Mouse (Mus musculus) heart, postnatal 25 days (tissue): ENCODE data around the gene Dusp2. TPM values are rescaled to one million over a fixed set of nuclear protein-coding genes. Genes with fewer than 3 reads are reported as not detected.
"Not testable (repeated sequence)": the region's sequence is repeated elsewhere in the genome, so short reads cannot be mapped to it uniquely, and the experiment has no call there.

Experiments used
- DNase-seq: peaks from one replicate; pipeline ENCODE4 v3.0.0; 2022; ENCODE audit warnings: low spot score
- intact Hi-C: fragments of 180-260 bp; cut with DNase I; formaldehyde crosslinking; loops from one replicate; pipeline ENCODE4 v1.15.1; 2025
- total RNA-seq, 2 experiments: library from RNA; stranded (reverse); gene quantifications; 2 replicates each; pipeline ENCODE4 v1.2.3; 2021

Dusp2 gene
- under 1 TPM; 0.31 to 0.49 TPM for total RNA-seq

DNA sequence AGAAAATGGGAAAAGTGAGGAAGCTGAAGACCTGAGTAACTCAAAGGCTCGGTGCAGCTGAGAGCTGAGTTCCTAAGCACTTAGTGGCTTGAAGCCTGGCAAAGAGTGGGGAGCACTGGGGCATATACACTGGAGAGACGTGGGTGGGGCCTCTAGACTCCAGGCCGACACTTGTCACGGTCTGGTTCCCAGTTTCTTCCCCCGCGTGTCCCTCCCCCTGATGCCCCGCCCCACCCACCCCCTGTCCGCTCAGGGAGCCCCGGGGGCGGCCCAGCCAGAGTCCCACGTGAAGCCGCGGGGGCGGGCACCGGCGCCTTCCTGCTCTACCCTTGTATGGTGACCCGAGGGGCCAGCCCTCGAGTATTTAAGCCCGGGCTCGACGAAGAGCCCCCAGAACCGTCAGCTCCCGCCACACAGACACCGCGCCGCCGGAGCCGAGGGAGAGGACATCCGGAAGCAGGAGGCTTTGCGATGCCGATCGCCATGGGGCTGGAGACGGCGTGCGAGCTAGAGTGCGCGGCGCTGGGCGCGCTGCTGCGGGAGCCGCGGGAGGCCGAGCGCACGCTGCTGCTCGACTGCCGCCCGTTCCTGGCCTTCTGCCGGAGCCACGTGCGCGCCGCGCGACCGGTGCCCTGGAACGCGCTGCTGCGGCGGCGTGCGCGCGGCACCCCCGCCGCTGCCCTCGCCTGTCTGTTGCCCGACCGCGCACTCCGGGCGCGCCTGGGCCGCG is at the start of gene Dusp2:
Gene Dusp2, plus strand, starts transcription at position 393 of the 730 bp plus-strand sequence.
- peak; percentile 76 for DNase-seq
- intact Hi-C loops, result no loop called here

DNA sequence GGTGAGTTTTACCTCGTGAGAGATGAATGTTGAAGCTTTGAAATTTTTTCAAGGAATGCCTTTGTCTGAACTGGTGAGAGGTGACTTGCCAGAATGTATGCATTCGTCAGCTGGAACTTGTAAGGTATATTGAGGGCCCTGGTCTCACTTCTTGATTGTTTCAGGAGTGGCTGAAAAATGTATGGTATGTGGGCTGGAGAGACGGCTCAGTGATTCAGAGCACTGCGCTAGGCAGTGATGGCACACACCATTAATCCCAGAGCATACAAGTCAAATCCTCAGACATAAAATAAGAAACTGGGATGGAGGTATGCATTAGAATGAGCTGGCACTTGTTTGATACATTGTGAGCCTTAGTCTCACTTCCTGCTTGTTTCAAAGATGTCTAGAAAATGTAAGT is 43.7 kb upstream of the Dusp2 start:
- DNase-seq, result no peak
- intact Hi-C loops, result no loop called here

DNA sequence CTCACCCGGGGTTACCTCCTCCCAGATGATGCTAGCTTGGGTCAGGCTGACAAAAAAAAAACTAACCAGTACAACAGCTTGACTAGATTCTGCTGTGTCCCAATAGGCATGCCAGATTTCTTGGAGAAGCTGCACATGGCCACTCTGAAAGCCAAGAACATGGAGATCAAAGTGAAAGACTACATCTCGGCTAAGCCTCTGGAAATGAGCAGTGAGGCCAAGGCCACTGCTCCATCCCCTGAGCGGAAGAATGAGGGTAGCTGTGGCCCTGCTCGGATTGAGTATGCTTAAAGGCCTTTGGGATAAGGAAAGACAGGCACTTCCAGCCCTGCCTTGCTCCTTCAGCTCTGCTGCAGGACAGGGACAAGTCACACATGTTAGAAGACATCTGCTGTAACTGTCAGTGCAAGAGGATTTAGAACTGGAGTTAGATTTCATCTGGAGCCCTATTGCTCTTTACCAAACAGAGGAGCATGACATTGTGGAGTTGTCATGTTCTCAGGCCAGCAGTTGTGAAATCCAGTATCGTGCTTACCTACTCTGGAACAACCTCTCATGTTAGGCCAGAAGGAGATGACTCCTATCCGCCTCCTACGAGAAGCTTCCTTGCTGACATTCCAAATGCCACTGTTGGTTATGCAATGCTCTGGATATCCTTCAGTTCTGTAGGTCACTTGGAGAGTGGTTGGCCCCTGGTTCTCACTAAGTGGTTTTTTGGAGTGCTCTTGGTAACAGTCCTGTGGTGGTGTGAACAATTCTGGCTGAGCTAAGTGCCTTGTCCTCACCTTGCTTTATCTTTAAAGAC is 38.8 kb upstream of the Dusp2 start:
- no peak for DNase-seq
- intact Hi-C loops, result no loop called here

DNA sequence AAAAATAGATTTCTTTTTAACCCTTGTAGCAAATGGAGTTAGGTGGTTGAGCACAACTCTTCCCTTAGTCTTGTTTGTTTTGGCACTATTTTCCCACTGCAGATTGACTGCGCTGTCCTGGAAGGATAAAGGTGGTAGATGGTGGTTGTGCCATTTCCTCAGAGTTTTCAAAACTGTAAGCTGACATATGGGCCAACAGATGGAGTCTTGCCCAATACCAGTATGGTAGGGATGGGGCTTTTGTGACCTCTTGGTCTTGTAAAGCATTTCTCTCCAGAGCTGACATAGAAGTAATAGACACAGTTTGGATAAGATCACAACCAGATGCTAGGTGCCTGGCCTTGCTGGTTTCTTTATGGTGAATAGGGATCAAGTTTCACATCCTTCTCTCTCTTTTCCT is 37.9 kb upstream of the Dusp2 start:
- intact Hi-C loops, result no loop called here
- DNase-seq, result no peak

DNA sequence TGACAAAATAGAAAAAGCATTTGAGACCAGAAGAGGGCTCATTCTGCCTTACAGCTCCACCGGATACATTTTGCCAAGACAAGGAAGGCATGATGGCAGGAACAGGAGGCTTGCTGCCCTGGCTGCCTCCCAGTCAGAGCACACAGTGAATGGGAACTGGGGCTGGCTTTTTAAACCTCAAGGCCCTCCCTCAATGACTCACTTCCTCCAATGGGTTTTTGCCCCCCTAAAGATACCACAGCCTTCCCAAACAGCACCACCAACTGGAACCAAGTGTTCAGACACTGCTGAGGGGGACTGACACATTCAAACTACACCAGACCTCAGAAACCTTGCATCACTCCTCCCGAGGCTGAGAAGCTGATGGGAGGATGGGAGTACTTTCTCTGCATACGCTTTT is 35.3 kb upstream of the Dusp2 start:
- DNase-seq, result no peak
- intact Hi-C loops, result no loop called here

GRCm38 (mm10) chr2:127301883-127302282 is 34.1 kb upstream of the Dusp2 start:
- intact Hi-C loops, result no loop called here

GRCm38 (mm10) chr2:127304192-127304591 is 31.8 kb upstream of the Dusp2 start:
- DNase-seq, intact Hi-C loops: not testable (repeated sequence)

More at GRCm38 (mm10) chr2:127301883-127302282, 34.1 kb upstream of the Dusp2 start:
- no peak for DNase-seq

DNA sequence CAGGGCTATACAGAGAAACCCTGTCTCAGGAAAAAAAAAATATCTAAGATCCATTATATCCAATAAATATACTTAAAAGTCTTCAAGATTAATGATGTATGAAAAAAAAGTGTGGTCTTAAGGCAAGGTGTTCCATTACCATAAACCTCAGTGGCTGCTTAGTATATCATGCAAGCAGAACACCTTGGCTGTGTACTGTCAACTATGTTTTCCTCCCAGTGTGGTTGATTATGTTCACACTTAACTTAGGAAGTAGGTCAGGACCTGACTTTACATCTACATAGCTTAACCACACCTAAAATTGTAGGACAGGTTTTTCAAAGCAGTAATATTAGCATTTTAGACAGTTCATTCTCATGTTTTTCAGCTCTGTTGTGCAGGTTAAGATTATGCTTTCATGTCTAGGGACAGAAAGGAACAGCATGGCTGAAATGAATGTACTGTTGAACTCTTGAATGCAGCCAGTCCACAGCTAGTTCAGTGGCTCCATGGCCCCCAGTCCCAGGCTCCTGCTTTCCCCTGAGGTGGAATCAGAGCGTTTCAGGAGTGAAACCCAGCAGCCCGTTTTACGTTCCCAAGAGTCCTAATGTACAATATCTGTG is 31.2 kb upstream of the Dusp2 start:
- DNase-seq, result no peak
- intact Hi-C loops, result no loop called here

GRCm38 (mm10) chr2:127306123-127306522 is 29.8 kb upstream of the Dusp2 start:
- intact Hi-C loops, result no loop called here
- DNase-seq, result no peak

- intact Hi-C loops, result no loop called here
- no peak for DNase-seq
Measured at GRCm38 (mm10) chr2:127307179-127307578, 28.8 kb upstream of the Dusp2 start.

- no peak for DNase-seq
- intact Hi-C loops, result loop anchor here (2.0 kb wide), 1 partner anchor 32 kb away; no protein-coding TSS in a partner anchor
Measured at GRCm38 (mm10) chr2:127308660-127309059, 27.3 kb upstream of the Dusp2 start.

GRCm38 (mm10) chr2:127310246-127310645 is 25.7 kb upstream of the Dusp2 start:
- intact Hi-C loops, result no loop called here

DNA sequence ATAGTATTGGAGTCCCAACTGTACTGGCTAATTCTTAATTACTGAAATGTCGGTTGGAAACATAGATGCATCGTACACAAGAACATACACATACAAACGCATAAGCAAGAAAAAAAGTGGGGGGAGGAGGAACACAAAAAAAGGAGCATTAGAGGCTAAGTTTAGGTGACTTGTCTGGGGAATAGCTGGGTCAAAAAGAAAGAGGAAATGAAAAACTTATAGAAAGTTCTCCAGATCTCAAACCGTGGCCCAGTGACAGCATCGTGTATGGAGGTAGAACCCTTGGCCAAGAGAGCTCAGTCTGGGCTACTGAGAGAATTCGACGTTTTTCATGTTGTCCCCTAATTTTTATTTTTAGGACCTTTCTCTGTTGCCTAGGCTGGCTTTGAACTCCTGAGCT is 25.3 kb upstream of the Dusp2 start:
- intact Hi-C loops, result no loop called here
- DNase-seq, result no peak

More at GRCm38 (mm10) chr2:127310246-127310645, 25.7 kb upstream of the Dusp2 start:
- DNase-seq, result no peak

DNA sequence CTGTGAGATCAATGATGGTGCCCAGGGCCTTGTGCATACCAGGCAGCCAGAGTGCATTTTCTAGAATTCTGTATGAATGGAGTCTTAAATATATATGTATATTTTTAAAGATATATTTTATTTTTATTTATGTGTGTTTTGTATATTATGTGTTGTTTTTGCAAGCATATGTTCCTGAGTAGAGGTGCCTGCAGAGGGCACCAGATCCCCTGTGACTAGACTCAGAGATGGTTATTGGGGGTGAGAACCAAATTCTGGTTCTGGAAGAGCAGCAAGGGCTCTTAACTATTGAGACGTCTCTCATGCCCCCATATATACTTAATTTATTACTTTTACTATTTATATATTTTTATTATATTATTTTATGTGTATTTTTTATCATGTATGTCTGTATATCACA is 24.8 kb upstream of the Dusp2 start:
- intact Hi-C loops, result no loop called here
- no peak for DNase-seq

DNA sequence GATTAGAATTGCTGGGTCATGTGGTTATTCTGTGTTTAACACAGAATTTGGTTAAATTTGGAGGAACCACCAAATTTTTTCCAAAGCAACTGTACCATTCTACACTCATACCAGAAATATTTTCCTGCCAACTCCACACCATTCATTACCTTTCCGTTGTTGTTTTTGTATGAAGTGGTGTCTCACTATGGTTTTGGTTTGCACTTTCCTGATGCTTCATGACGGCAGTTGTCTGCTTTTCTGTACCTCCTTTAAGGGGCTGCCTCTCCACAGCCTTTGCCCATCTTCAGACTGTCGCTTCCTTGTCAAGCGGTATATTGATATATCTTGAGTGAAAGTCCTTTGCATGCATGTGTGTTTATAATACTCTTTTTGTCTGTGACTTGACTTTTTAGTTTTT is 23.2 kb upstream of the Dusp2 start:
- no peak for DNase-seq
- intact Hi-C loops, result no loop called here

DNA sequence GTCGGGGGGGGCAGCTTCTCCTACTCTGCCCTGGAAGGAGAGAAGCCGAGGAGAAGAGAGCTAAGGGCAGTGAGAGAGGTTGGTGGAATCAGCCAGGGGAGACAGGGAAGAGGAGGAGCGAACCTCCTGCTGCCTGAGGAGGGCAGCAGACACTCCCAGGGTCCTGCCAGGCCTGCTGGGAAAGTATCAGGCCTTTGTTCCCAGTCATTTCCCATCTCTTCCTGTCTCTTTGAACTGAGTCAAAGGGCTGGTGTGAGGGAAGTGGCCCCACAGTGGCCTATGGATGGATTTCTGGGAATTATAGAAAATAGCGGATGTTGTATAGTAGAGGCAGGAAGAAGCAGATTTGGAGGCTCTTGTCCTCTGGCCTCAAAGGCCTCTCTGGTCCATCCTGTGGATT is 22.1 kb upstream of the Dusp2 start:
- no peak for DNase-seq
- intact Hi-C loops, result no loop called here

- intact Hi-C loops, result no loop called here
- no peak for DNase-seq
Measured at GRCm38 (mm10) chr2:127314467-127315154, 21.3 kb upstream of the Dusp2 start.

DNA sequence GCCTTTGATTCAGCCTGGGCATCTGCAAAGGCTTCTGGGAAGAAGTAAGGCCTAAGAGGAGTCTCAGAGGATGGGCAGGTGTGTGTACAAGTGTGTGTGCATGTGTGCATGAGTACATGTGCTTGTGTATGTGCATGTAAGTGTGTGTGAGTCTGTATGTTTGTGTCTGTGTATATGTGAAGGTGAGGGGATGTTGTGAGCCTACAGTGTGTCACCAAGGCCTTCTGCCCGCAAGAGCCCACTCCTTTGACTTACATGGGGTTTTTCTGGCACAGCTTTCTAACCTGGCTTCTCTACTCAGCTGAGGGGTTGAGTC is 20.8 kb upstream of the Dusp2 start:
- intact Hi-C loops, result no loop called here
- DNase-seq, result no peak

DNA sequence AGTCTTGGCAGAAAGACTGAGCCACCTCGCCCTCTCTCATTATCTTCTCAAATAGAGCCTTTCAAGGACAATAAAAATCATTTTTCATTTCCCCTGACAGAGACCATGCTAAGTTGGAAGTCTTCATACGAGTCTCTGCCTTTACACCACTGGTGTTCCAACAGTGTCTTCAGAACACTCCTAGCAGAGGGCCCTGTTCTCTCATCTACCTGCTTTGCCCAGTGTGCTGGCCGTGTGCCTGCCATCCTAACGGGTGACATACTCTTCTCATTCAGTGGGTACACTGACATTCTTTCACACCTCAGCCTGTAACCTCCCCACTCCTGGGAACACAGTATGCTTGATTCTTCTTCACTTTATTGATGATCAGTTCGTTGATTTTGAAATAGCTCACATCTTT is 19.5 kb upstream of the Dusp2 start:
- intact Hi-C loops, result no loop called here
- DNase-seq, result no peak

DNA sequence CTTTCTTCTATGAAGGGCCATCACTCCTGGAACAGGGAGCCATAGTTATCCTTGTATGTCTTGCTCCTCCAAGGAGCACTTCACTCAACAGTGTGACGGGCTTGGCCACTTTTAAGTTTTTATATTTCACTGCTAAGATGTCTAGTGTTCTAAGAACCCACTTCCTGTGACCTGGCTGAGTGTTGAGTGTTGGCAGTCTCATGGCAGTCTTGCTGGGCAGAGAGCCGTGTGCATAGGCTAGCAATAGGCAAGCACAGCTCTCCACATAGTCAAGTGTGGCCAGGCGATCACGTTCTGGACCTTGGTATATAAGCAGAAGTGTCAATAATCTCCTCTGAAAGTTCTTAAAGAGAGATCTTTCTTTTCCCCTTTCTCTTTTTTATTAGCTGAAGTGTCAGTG is 17.8 kb upstream of the Dusp2 start:
- no peak for DNase-seq
- intact Hi-C loops, result no loop called here

GRCm38 (mm10) chr2:127319071-127319470 is 16.9 kb upstream of the Dusp2 start:
- intact Hi-C loops, result no loop called here
- DNase-seq, result no peak
